11 mouse cellular contexts compared by ENCODE assay signal in the genomic region with DNA sequence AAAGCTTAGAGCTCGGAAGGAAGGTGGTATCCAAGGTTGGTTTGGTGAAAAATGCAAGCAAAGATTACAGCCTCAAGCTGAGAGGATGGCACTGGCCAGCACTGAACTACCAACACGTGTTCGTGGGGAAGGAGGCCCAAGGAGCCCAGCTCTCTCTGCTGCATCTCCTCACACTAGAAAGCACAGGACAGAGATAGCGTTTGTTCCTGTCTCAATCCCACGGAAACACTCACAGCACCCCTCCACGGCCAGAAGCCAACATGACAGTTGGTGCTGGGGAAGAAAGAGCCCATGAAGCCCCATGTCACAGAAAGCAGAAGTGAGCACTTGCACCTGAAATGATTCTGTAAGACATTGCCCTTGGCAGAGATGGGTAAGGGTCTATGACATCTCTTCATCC. TPM values are rescaled to one million over a fixed set of nuclear protein-coding genes. Genes with fewer than 3 reads are reported as not detected.
DNase-seq lines count a peak whose midpoint lies in the region; ATAC-seq lines count a peak whose summit lies in the region.
"Had no signal": no experiment of that assay in that cellular context is flagged by ENCODE, and none has a peak within 500 bp of the region (broad histone marks: within the 10 kb centered on the region; RNA-seq: fewer than 3 reads in every experiment).

No protein-coding gene starts in this region.

- peak; percentile 57 for DNase-seq in cerebellum, adult 11 months
- no peak for DNase-seq in cerebellum, adult 8-10 months
- DNase-seq in thymus, postnatal 4 days, result peak; percentile 22
- DNase-seq in thymus, postnatal 10 days (ENCODE audit: low spot score in 2 of 2), result no peak
- DNase-seq in heart, embryonic 10.5 days (ENCODE audit: low spot score), result no peak
- no peak for DNase-seq in adrenal gland, postnatal 14 days
- no peak for DNase-seq in lung, adult 18-20 months
- DNase-seq: gastrocnemius, adult 2 months had no signal

- H3K27me3 ChIP-seq in liver, embryonic 16.5 days (ENCODE audit: control insufficient read depth, insufficient read depth, low read depth, low read length), result no peaks in the 10 kb centered on the region
- H3K27me3 ChIP-seq in heart, embryonic 10.5 days (ENCODE audit: insufficient read depth, poor library complexity, severe bottlenecking), result no peaks in the 10 kb centered on the region

- peak overlapping the region; percentile 25 for H3K4me3 ChIP-seq in liver, embryonic 16.5 days (ENCODE audit: low read depth, low read length)
- H3K4me3 ChIP-seq in heart, embryonic 10.5 days, result no peak overlapping the region
- H3K4me3 ChIP-seq: gastrocnemius, adult 2 months; hindbrain, embryonic 10.5 days had no signal

- H3K4me1 ChIP-seq in liver, embryonic 16.5 days (ENCODE audit: control insufficient read depth, low read depth, low read length), result peaks cover 3% of the 10 kb centered on the region
- peaks cover 5% of the 10 kb centered on the region; the same call in 1 of the 2 replicates for H3K4me1 ChIP-seq in heart, embryonic 10.5 days

- no peaks in the 10 kb centered on the region; the same call in 1 of the 2 replicates for H3K36me3 ChIP-seq in liver, embryonic 16.5 days (ENCODE audit: control insufficient read depth, insufficient read depth)
- H3K36me3 ChIP-seq in heart, embryonic 10.5 days, result peaks cover 67% of the 10 kb centered on the region

- WGBS in liver, embryonic 16.5 days (ENCODE audit: insufficient replicate concordance), result 12% methylated on average over 6 of the region's 6 CpGs
- WGBS in heart, embryonic 10.5 days, result 58% methylated on average over 6 of the region's 6 CpGs

- peak overlapping the region; percentile 60 for H3K27ac ChIP-seq in liver, embryonic 16.5 days (ENCODE audit: low read length)
- H3K27ac ChIP-seq in heart, embryonic 10.5 days, result no peak overlapping the region
- H3K27ac ChIP-seq: gastrocnemius, adult 2 months; hindbrain, embryonic 10.5 days had no signal

- peak overlapping the region; percentile 56 for H3K4me2 ChIP-seq in liver, embryonic 16.5 days (ENCODE audit: low read depth, low read length)

- H3K9ac ChIP-seq in liver, embryonic 16.5 days (ENCODE audit: low read depth, low read length), result no peak overlapping the region; the same call in 1 of the 2 replicates

- no peak for ATAC-seq in liver, embryonic 16.5 days (ENCODE audit: low read depth)

- no peaks in the 10 kb centered on the region for H3K9me3 ChIP-seq in liver, embryonic 16.5 days (replicated peaks; ENCODE audit: control insufficient read depth, low read length)
- no peaks in the 10 kb centered on the region for H3K9me3 ChIP-seq in heart, embryonic 10.5 days
- H3K9me3 ChIP-seq: hindbrain, embryonic 10.5 days had no signal

RNA-seq across cellular contexts. Expression of gene Muc13, which starts 37.4 kb away (rescaled TPM):
- polyA plus RNA-seq in liver, embryonic 16.5 days (2015; fragmentation: Nextera tagmentation; extraction: Ambion mirVana), result 1.5 and 3.2 TPM in 2 replicates
- 0.36 and 1.7 TPM in 2 replicates for polyA plus RNA-seq in heart, embryonic 10.5 days (2016; fragmentation: Nextera tagmentation; extraction: Ambion mirVana)
- total RNA-seq in adrenal gland, postnatal 14 days (2021), result 0.22 TPM in 1 of 2 replicates, not detected in the other
- total RNA-seq: gastrocnemius, adult 2 months; layer of hippocampus, adult 8-10 months had no signal

Comparison
In these comparisons a context has a peak if more than half of its experiments do, and no peak if none do; other contexts are left out.
1. DNase-seq: peak in cerebellum, adult 11 months (single experiment) and thymus, postnatal 4 days (single experiment); none in cerebellum, adult 8-10 months (single experiment), thymus, postnatal 10 days (0 of 2), heart, embryonic 10.5 days (single experiment), adrenal gland, postnatal 14 days (single experiment) and lung, adult 18-20 months (0 of 2).